Mouse (Mus musculus) megakaryocyte, embryonic 14.5 days (primary cell): ENCODE results near the gene Slc38a6.

Source experiments
- FLI1 ChIP-seq: IDR thresholded peaks from 2 replicates; pipeline ENCODE4 v1.6.1; 2012; ENCODE audit warnings: low read length, inconsistent platforms, mixed read lengths
- GATA1 ChIP-seq: IDR thresholded peaks from 3 replicates; pipeline ENCODE4 v1.6.1; 2012; ENCODE audit warnings: mixed read lengths, low read length, inconsistent platforms, borderline replicate concordance

DNA sequence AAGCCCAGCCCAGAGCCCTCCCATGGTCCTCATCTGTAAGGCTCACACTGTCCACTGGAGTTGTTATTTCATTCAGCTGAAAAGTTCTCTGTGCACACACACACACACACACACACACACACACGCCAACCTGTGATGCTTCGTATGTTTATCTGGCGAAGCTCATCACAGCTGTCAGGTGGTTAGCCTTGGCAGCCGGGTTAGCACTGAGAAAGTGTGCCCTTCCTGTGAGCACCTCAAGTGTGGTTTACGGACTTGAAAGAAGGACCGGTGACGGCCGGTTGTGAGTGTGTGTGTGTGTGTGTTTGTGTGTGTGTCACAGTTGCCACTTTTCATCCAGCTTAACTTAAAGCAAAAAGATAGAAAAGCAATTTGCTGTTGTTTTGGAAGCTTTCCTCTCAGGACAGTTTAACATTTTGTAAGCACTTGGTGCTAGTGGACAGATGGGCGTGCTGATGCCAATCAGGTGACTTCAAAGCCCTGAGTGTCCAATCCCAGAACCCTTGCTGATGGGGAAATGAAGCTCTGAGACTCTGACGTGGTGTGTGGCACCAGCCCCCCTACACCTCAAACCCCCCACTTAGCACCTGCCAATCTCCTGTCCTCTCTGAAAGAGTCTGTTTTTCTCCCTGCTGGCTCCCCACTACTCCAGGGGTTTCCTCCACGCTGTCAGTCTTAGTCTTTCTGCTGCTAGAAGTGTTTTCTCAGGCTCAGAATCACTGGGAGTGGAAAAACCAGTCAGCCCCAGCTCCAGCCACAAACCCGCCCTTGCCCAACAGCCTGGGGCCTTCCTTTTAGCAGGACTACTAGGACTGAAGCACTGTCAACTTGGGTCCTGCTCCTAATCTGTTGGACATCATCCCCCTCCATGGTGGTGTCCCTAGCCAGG lies 96.0 kb downstream of the Slc38a6 start:
- TF ChIP-seq GATA1 (no peak), FLI1 (no peak)
